8 mouse cellular contexts compared by ENCODE assay signal in the genomic region with DNA sequence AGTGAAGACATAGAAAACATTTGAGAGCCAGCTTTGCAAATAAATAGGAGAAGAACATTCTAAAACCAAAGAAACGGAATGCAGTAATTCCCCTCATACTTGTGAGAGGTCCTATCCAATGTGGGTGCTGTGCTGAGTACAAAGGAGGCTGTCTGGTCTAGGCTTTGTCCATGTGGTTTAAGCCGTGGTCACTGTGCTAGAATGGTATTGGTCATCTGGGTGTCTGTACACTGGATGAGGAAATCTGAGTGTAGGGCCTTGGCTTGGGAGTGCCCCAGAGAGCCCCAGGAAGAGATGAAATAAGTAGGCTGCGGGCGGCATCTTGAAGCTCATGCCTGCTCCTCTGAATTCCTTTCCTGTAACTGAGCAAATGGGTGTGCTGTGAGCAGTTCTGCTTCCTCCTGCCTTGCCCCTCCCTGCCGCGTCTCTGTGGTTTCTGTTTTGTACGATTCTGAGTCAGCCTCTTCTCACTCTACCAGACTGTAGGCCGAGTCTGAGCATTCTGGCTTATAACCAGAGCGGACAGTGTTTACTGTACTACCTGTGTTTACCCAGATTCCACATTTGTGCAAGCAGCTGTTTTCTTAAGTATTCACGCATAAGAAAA.
DNase-seq lines count a peak whose midpoint lies in the region; ATAC-seq and TF ChIP-seq lines count a peak whose summit lies in the region.

No protein-coding gene starts in this region.

- no peaks in the 10 kb centered on the region for H3K27me3 ChIP-seq in liver, embryonic 13.5 days
- H3K27me3 ChIP-seq in cerebellum, adult 2 months (ENCODE audit: control insufficient read depth, insufficient read depth, low read length), result no peaks in the 10 kb centered on the region

- peak overlapping the region; percentile 49 for H3K9ac ChIP-seq in liver, embryonic 13.5 days

- no peaks in the 10 kb centered on the region for H3K9me3 ChIP-seq in liver, embryonic 13.5 days (replicated peaks)

- peak; percentile 93 for DNase-seq in 416B (ENCODE audit: low read depth)
- DNase-seq in CD4-positive helper T cell, adult 2 months (ENCODE audit: low read depth, low spot score), result peak; percentile 89
- peak; percentile 27 for DNase-seq in c-Kit-negative CD71-positive TER-119-positive erythroid progenitor cells, embryonic 14.5 days (ENCODE audit: low read depth, low spot score)
- peak; percentile 33 for DNase-seq in liver, embryonic 13.5 days
- DNase-seq in ovary, postnatal 14 days (ENCODE audit: low spot score), result peak; percentile 11
- DNase-seq in embryo, embryonic 10.5 days (ENCODE audit: low spot score), result no peak
- DNase-seq in cerebellum, adult 2 months, result no peak

- no peak for TF ChIP-seq CTCF in cerebellum, adult 2 months (IDR thresholded peaks at IDR 0.05; ENCODE audit: borderline replicate concordance, insufficient read depth, low read depth, low read length)

- no peak for TF ChIP-seq POLR2A in cerebellum, adult 2 months (IDR thresholded peaks at IDR 0.05; ENCODE audit: borderline replicate concordance, insufficient read depth, low read length)

- H3K27ac ChIP-seq in liver, embryonic 13.5 days, result peak overlapping the region; percentile 68
- no peak overlapping the region for H3K27ac ChIP-seq in cerebellum, adult 2 months (ENCODE audit: insufficient read depth, low read length)

- H3K36me3 ChIP-seq in liver, embryonic 13.5 days, result peaks cover 17% of the 10 kb centered on the region; the same call in 1 of the 2 replicates

- peaks cover 36% of the 10 kb centered on the region for H3K4me1 ChIP-seq in liver, embryonic 13.5 days (replicated peaks)
- no peaks in the 10 kb centered on the region for H3K4me1 ChIP-seq in cerebellum, adult 2 months (ENCODE audit: control insufficient read depth, insufficient read depth, low read length)

- H3K4me2 ChIP-seq in liver, embryonic 13.5 days, result peak overlapping the region; percentile 52

- H3K4me3 ChIP-seq in liver, embryonic 13.5 days (replicated peaks), result peak overlapping the region; percentile 25
- no peak overlapping the region for H3K4me3 ChIP-seq in cerebellum, adult 2 months (replicated peaks; ENCODE audit: insufficient read depth, low read depth, low read length)

- WGBS in liver, embryonic 13.5 days (ENCODE audit: insufficient replicate concordance), result 20% methylated on average over 10 of the region's 10 CpGs
- WGBS in cerebellum, adult 2 months, result 77% methylated on average over 10 of the region's 10 CpGs

- ATAC-seq in hematopoietic stem cell, adult 5-6 weeks (replicated peaks in 1 of 2; ENCODE audit: insufficient read depth in 1 of 2, low FRiP score in 2 of 2, low TSS enrichment in 1 of 2, low read depth in 1 of 2, poor library complexity in 2 of 2, severe bottlenecking in 2 of 2), result peak; percentile 96 to 98
- peak; percentile 84 for ATAC-seq in liver, embryonic 13.5 days (ENCODE audit: low read depth)

Comparison
In these comparisons a context has a peak if more than half of its experiments do, and no peak if none do; other contexts are left out.
1. DNase-seq: peak in 416B (single experiment), CD4-positive helper T cell, adult 2 months (single experiment), c-Kit-negative CD71-positive TER-119-positive erythroid progenitor cells, embryonic 14.5 days (single experiment), liver, embryonic 13.5 days (single experiment) and ovary, postnatal 14 days (single experiment); none in embryo, embryonic 10.5 days (single experiment) and cerebellum, adult 2 months (0 of 2).